Mouse (Mus musculus): ENCODE measurements at regions not wholly inside any gene's neighbourhood (a gene's known extent, or its start where the extent isn't known, plus 50 kb on each side); places are given as distances from the start of the nearest gene placed in this dataset.
A peak's percentile ranks its signal among the peaks of the same experiment; 100 is the strongest.

DNA sequence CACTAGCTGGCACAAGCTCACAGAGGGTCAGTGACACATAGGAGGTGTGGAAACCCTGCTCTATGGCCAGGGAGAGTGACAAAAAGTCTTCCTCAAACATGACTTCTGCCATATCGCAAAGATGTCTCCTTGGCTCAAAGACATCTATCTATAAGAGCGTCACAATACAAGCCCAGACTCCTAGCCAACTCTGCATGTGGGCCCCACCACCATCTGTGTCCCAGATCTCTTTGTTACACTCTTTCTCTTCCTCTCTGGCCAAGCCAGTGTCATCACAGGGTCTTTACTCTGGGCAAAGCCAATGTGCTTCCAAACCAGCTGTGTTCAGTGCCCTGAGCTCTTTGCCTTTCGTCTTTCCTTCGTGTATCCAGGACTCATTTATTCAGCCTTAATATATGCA, 143.0 kb upstream of the Rybp start:
- DNase-seq (ENCODE audit: low read depth, low spot score) = no peak

DNA sequence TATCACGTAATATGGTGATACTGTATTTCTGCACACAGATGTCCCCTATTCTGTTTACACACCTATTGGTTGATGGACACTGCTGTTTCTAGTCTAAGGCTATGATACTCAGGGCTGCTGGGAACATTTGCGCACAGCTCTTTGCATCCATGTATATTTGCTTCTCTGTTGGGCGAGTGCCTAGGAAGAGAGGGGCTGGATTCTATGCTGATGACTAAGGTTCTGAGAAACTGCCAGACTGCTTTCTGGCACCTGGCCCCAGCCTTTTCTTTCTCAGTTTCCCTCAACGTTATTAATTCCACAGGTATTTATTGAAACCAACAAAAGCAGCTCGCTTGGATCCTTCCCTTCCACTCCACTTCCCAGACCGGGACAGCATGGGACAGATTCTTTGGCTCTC, 142.2 kb upstream of the Rybp start:
- WGBS = 70% methylated on average over 6 of the region's 6 CpGs
- DNase-seq (ENCODE audit: low read depth, low spot score) = no peak

More for the DNA sequence above, 143.0 kb upstream of the Rybp start:
- 94% methylated on average over 4 of the region's 4 CpGs for WGBS

DNA sequence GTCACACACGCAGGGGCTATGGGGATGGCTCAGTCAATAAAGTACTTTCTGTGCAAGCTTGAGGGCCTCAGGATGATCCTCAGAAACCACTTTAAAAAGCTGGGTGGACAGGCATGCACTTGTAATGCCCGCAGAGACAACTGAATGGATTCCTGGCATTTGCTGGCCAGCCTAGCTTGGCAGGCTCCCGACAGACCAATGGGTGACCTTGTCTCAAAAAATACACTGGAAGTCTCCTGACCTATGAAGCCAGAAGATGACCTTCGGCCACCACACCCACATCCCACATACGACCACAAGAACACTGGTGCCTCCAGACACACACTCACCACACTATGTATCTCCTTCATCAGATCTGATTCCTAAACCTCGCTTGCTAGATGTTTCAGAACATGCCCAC, 141.5 kb upstream of the Rybp start:
- WGBS = 80% methylated on average over 6 of the region's 6 CpGs
- no peak for DNase-seq (ENCODE audit: low read depth, low spot score)

DNA sequence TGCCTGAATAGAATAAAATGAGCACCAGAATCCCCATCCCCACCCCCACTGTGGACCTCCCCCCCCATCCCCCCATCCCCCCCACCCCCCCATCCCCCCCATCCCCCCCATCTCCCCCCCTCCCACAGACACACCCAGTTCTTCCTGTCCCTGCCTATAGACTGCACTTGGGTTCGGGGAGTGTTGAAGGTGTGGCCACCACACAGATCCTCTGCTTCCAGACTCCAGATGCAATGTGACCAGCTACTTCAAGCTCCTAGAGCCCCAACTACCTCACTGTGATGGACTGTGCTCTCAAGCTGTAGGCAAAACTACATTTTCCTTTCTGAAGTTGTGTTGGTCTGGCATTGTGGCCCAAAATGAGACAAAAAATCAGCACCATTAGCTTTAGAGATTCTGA, 138.3 kb upstream of the Rybp start:
- 23% methylated on average over 1 of the region's 1 CpGs for WGBS
- DNase-seq (ENCODE audit: low read depth, low spot score) = no peak

DNA sequence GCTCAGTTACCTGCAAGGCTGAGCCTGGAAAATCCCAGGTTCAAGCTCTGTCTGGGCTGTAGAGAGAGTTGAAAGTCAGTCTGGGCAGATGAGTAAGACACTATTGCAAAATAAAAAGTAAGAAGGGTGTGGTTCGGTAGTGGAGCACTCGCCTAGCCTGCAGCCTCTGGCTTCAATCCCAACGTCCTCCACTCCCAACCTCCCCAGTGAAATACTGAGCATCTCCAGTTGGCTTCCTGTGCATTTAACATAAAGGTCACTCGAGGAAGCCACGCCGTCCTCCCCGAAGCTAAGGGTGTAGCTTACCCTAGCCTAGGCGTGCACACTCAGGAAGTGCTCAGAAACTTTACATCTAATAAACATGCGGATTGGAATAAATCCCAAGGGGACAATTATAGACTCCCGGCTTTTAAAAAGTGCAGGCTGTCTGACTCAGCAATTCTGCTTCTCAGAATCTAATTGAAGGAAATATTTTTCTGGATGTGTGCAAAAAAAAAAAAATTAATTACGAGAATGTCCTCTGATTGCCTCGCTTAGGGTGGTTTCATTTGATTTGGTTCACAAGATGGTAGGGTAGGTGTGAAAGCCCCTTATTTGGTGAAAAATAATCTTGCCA, 137.6 kb upstream of the Rybp start:
- 23% methylated on average over 12 of the region's 12 CpGs for WGBS
- peak; percentile 32 for DNase-seq (ENCODE audit: low read depth, low spot score)

DNA sequence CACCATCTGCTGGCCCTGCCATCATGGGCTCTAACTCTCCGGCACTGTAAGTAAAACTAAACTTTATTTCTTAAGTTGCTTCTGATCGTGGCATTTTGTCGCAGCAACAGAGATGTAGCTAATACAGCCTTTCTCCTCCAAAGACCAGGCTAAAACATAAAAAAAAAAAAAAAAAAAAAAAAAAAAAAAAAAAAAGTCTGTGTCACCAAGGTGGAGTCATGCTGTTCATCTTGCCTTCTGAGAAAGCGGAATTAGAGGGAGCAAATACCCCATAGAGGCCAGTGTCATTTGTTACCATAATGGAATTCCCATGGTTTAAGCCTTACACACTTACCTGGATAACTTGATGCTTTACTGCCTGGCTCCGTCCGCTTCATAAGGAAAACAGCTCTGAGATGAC, 136.9 kb upstream of the Rybp start:
- 94% methylated on average over 6 of the region's 6 CpGs for WGBS
- DNase-seq (ENCODE audit: low read depth, low spot score) = no peak

DNA sequence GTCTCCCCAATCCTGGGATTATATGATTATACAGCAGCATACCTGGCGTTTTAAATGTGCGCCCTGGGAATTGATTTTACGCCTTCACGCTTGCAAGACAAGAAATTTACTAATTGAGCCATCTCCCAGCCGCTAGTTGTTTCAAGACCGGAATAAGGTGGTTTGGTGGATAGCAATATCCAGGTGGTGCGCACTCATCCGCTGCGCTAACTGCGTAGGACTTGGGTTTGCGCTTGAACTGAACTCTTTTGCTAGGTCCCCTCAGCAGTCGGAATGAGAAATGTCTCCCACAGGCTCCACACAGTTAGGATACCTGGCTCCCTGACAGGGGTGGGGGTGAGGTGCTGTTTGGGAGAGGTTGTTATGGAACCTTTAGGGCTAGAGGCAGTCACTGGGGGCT, 136.4 kb upstream of the Rybp start:
- no peak for DNase-seq (ENCODE audit: low read depth, low spot score)
- 97% methylated on average over 12 of the region's 12 CpGs for WGBS

DNA sequence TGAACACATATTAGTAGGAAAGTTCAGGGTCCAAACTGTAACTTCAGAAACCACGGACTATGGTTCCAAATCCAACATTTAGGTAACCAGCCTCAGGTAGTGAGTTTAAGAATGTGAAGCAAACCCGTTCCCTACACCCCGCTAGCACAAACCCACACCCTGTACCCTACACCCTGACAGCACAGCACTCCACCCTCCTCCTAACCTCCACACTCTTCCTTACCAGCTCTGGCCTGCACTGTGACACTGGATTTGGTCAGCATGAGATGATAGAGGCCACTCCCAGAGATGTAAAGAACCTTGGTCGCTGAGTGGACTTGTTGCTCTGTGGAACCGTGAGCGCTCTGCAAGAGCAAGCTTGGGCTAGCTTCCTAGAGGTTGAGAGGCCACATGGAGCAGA, 135.3 kb upstream of the Rybp start:
- DNase-seq (ENCODE audit: low read depth, low spot score) = no peak
- whole genome bisulfite sequencing = 84% methylated on average over 6 of the region's 6 CpGs

DNA sequence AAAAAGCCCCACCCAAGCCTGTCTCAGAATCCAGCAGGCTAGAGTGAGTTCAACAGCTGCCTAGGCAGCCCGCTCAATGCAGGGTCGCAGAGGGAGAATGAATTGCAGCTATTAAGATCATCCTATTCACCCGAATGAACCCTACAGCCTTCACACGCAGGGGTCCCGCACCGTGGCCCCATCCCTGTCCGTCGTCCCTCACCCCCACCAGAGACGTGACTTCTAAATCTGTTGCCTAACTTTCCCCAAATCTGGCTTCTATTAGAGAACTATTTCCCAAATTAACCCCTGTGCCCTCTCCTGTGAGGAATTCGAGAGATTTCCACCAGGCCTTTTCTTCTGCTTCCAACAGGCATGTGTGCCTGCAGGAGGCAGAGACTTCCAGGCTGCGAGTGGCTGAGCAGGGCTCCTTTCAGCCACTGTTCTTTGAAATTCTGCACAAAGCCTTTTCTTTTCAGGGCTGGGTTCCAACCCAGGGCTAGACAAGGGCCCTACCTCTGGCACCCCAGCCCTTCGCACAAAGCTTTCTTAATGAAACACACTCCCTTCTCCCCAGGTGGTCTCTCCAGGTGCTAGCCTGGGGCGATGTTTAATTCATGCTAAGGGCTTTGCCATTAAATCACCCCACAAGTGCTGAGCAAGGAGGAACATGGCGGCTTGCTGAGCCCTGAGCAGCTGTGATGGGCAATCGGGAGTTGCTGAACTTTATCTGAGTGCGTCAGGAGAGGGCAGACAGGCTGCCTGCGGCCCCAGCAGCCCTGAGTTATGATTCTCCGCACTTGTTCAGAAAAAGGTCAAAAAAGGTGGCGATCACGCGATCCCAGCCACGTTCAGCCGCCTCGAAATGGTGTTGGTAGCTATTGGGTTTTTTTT, 134.7 kb upstream of the Rybp start:
- DNase-seq (ENCODE audit: low read depth, low spot score) = no peak
- WGBS = 76% methylated on average over 24 of the region's 24 CpGs

DNA sequence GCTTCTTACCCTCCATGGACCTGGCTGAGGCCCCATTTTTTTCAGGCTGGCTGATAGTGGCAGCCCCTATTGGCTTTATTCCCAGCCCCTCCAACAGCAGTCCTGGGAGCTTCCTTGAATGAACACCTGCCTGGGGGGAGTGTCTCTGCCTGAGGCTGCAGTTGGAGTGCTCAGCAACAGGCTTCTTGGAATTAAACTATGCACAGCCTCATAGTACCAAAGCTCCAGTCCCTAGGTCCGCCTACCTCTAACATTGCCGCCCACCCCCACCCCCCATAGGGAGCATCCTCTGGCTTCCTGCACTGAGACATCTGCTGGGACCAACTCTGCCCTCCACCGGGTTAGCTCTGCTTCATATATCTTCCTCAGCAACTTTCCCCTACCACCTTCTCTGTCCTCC, 133.3 kb upstream of the Rybp start:
- no peak for DNase-seq (ENCODE audit: low read depth, low spot score)
- WGBS = 74% methylated on average over 3 of the region's 3 CpGs

DNA sequence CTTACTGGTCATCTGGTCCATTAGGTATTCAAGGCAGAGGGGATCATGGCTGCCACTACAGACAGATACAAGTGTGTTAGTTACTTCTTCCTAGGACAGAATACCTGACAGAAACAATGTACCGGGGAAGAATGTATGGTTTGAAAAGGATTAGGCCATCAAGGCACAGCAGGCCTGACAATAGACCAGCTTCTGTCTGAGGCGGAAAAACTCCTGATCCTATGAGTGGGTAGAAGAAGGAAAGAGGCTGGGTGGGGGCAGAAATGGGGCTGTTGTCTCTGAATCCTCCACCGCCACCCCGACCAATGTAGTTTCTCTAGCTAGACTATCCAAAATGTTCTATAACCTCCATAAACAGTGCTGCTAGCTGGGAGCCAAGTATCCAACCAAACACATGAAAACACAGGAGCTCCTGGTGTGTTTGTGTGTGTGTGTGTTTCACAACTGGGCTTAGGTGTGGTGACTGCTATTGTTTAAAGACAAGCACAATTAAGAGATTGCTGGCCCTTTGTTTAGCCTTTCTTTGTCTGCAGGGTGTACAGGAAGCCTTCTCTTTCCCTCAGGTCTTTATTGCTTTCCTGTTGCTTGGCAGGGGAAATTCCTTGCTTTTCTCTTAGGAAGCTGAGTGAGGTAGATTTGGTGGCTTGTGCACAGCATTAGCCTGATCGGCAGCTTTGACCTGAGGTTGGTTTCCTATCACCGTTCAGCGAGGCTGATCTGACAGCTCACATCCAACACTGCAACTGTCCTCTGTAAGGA, 132.7 kb upstream of the Rybp start:
- no peak for DNase-seq (ENCODE audit: low read depth, low spot score)
- WGBS = 74% methylated on average over 7 of the region's 7 CpGs

DNA sequence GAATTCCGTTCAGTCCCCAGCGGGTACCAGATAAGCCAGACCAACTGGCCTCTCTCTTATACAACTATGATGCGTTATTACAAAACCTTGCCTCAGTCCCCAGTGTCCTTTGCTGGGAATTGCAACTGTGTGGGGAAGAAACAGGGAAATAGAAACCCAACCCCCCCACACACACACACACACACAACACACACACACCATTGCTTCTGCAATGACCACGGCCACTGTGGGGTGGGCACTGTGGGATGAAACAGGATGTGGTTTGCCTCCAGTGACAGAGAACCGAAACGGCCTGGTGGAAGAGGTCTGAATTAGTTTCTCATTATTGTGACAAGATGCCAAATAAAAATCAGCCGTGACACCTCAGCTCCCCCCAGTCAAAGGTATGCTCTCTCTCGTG, 128.8 kb upstream of the Rybp start:
- WGBS = 72% methylated on average over 8 of the region's 8 CpGs
- no peak for DNase-seq (ENCODE audit: low read depth, low spot score)

DNA sequence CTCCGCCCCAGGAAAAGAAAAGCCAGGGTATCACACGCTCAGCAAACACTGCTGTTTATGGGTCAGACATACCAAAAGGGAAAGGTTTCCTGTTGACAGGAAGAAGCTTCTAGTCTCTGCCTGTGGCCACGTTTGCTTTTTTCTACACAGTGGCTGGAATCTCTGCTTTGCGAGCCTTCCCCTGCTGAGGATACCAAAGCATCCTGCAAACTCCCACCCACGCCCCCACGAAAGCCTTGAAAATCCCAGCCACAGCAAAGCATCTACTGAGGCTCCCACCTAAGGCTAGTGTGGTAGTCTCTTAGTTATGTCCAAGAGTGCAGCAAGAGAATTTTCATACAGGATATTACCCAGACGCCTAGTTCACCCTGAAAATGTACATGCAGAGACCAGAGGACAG, 128.2 kb upstream of the Rybp start:
- WGBS = 47% methylated on average over 7 of the region's 7 CpGs
- DNase-seq (ENCODE audit: low read depth, low spot score) = no peak

DNA sequence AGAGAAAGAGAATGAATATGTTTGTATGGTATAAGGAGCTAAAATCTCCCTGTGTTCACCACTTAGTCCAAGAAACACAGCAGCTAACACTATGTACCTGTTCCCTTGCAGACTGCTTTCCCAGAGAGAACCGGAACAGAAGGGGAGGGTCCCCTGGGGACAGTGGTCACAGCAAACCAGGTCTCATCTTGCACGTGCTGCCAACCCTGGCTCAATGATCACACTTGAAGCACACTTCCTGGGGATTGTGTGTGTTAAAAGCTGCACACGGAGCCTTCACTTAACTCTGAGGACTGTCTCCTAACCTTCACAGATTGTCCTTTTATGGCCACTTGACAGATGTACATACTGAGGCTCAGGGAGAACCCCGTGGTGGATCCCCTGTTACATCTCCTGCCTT, 127.6 kb upstream of the Rybp start:
- WGBS = 64% methylated on average over 4 of the region's 4 CpGs
- no peak for DNase-seq (ENCODE audit: low read depth, low spot score)

DNA sequence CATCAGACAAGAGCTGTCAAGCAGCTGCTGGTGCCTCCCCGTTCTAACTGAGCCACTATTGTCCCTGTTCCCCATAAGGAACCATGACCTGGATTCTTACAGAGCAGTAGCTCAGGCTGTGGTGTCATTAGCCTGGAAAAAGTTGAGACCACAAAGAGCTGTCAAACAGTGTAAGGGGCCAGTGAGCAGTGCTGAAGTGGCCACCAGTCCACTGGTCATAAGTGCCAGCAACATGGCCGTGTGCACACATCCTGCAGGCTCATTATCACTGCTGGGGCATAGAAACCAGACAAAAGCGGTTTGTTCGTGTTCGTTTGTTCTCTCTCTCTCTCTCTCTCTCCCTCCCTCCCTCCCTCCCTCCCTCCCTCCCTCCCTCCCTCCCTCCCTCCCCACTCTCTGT, 125.2 kb upstream of the Rybp start:
- 56% methylated on average over 5 of the region's 5 CpGs for WGBS
- DNase-seq (ENCODE audit: low read depth, low spot score) = no peak

DNA sequence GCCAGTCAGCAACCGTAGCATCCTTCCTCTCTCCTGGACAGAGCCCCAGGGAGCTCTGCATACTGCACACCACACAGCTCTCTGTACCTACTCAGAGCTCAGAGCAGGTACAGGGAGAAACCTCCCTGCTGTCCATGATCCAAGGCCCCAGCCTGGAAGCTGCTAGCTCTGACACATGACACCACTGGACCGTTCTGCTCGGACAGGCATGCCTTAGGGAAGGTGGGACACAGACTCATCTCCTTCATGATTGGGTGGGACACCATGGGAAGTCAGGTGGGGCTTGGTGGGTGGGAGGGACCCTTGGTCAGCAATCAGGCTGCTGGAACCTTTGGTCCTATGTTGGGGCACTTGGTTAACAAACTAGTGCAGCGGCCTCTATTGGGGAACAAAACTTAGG, 124.7 kb upstream of the Rybp start:
- no peak for DNase-seq (ENCODE audit: low read depth, low spot score)
- 80% methylated on average over 4 of the region's 4 CpGs for WGBS

DNA sequence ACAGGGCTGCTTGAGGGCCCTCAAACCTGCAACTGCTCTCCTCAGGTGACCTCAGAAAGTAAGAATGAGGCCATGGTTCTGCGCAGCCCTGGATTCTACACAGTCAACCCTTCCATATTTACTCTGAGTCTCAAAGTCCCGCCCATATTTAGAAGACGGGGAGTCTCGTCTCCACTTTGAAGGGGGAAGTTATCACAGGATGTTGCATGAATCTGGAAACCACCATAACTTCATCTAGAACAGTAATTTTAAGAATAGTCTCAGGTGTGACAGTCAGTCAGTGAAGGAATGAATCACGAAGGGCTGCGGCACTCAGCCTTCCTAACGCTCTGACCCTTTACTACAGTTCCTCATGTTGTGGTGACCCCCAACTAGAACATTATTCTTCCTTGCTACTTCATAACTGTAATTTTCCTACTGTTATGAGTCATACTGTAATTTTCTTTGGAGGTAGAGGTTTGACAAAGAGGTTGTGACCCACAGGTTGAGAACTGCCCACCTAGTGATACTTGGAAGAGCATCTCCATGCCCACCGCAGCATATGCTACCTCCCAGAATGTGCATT, 122.9 kb upstream of the Rybp start:
- WGBS = 91% methylated on average over 8 of the region's 8 CpGs

DNA sequence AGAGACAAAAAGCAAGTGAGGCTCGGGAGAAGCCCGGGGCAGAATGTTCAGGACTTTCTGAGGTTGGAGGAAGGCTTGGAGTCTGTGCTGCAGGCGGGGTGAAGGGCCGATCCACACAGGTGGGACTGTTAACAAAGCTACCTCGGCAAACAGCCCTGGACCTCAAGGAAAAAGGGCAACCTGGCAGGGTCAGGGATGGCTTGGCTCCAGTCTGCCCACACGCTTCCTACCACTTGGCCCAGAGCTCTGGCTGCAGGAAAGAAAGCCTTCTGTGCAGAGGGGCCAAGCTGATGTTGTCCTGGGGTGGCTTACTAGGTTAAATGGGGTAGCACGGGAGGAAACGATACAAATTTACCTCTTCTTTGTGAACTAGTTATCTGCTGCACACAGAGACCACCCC, 121.5 kb upstream of the Rybp start:
- no peak for DNase-seq (ENCODE audit: low read depth, low spot score)
- 78% methylated on average over 8 of the region's 8 CpGs for WGBS

More for the DNA sequence above, 122.9 kb upstream of the Rybp start:
- DNase-seq (ENCODE audit: low read depth, low spot score) = no peak

DNA sequence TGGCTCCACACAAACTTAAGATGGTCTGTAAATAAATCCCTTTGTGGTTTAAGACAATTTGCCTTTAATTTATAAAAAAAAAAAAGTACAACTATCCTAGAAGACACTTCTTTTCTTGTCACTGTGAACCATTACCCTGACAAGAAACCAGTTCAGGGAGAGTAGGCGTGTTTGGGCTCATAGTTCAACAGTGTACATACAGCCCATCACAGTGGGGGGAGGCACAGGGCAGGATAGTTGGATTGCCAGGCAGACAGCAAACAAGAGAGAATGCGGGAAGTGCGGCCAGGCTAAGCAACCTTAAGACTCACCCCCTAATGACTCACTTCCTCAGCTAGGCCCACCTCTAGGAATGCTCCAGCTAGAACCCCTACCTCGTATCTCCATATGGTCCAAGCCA, 119.2 kb upstream of the Rybp start:
- 59% methylated on average over 4 of the region's 4 CpGs for WGBS

DNA sequence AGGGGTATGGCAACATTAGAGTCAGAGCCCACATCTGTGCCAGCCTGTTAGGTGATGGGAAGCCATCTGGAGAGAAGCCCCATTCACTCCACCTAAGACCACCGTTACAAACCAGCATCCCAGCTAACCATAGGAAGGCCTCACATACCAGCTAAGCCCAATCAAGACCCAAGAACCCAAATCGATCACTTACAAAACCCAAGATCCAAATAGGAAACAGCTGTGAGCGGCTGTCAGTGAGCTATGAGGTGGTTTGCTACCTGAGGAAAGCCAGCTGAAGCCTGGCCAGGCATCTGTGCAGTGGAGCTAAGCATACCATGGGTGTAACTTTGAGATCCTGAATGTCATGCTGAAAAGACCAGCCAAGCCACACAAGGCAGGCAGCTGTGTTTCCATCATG, 116.9 kb upstream of the Rybp start:
- no peak for DNase-seq (ENCODE audit: low read depth, low spot score)
- 87% methylated on average over 3 of the region's 3 CpGs for WGBS

More for the DNA sequence above, 119.2 kb upstream of the Rybp start:
- no peak for DNase-seq (ENCODE audit: low read depth, low spot score)
